Mouse (Mus musculus) testis, adult 2 months (tissue): Measurements from ENCODE around the gene Rsu1.

ENCODE experiments used
- CTCF ChIP-seq: fragments of 200-500 bp; IDR thresholded peaks from 2 replicates; pipeline ENCODE4 v1.5.1; 2012; ENCODE audit warnings: low read depth, mild to moderate bottlenecking, inconsistent platforms, low read length, moderate library complexity; ENCODE audit not compliant: control insufficient read depth, insufficient read depth, insufficient replicate concordance
- POLR2A ChIP-seq: fragments of 200-500 bp; IDR thresholded peaks from 2 replicates; pipeline ENCODE4 v1.6.1; 2012; ENCODE audit warnings: low read depth, mild to moderate bottlenecking, inconsistent platforms, low read length, moderate library complexity; ENCODE audit not compliant: control insufficient read depth

GRCm38 (mm10) chr2:13168743-13169142, 102.5 kb downstream of the Rsu1 start:
- no peak for TF ChIP-seq POLR2A
- peak; percentile 9; the same call in 1 of the 2 replicates for TF ChIP-seq CTCF
